Mouse (Mus musculus) heart, adult 9 months (tissue): ENCODE measurements around the gene Mroh8.

Experiments
- DNase-seq, 2 experiments: peaks; one replicate each; pipeline ENCODE4 v3.0.0; 2022; ENCODE audit warnings: low spot score in 2 of 2

Gene Mroh8

GRCm38 (mm10) chr2:157279416-157279800 is at the start of gene Mroh8:
Mroh8 (minus strand) TSS chr2:157279549.
- peak in 1 of 2 experiments; percentile 16 for DNase-seq

GRCm38 (mm10) chr2:157328570-157328969 is 49.2 kb upstream of the Mroh8 start:
- DNase-seq, result no peak

GRCm38 (mm10) chr2:157328106-157328505 is 48.8 kb upstream of the Mroh8 start:
- no peak for DNase-seq

GRCm38 (mm10) chr2:157325238-157325637 is 45.9 kb upstream of the Mroh8 start:
- no peak for DNase-seq

- no peak for DNase-seq
Observed at GRCm38 (mm10) chr2:157322029-157322766, 42.8 kb upstream of the Mroh8 start.

GRCm38 (mm10) chr2:157320886-157321285 is 41.5 kb upstream of the Mroh8 start:
- no peak for DNase-seq

- DNase-seq, result no peak
Observed at GRCm38 (mm10) chr2:157320135-157320534, 40.8 kb upstream of the Mroh8 start.

- DNase-seq, result no peak
Observed at GRCm38 (mm10) chr2:157317220-157317619, 37.9 kb upstream of the Mroh8 start.

- DNase-seq, result no peak
Observed at GRCm38 (mm10) chr2:157316358-157316933, 37.1 kb upstream of the Mroh8 start.

GRCm38 (mm10) chr2:157315486-157315885 is 36.1 kb upstream of the Mroh8 start:
- DNase-seq, result no peak

GRCm38 (mm10) chr2:157314310-157314709 is 35.0 kb upstream of the Mroh8 start:
- no peak for DNase-seq

GRCm38 (mm10) chr2:157313718-157314117 is 34.4 kb upstream of the Mroh8 start:
- no peak for DNase-seq

GRCm38 (mm10) chr2:157310963-157311637 is 31.8 kb upstream of the Mroh8 start:
- no peak for DNase-seq

- DNase-seq, result no peak
Observed at GRCm38 (mm10) chr2:157309611-157310010, 30.3 kb upstream of the Mroh8 start.

GRCm38 (mm10) chr2:157308273-157308917 is 29.0 kb upstream of the Mroh8 start:
- no peak for DNase-seq

GRCm38 (mm10) chr2:157307715-157308265 is 28.4 kb upstream of the Mroh8 start:
- no peak for DNase-seq

- no peak for DNase-seq
Observed at GRCm38 (mm10) chr2:157306091-157307032, 27.0 kb upstream of the Mroh8 start.

- no peak for DNase-seq
Observed at GRCm38 (mm10) chr2:157303096-157303495, 23.7 kb upstream of the Mroh8 start.

GRCm38 (mm10) chr2:157300051-157300450 is 20.7 kb upstream of the Mroh8 start:
- DNase-seq, result no peak

- DNase-seq, result no peak
Observed at GRCm38 (mm10) chr2:157296105-157296689, 16.8 kb upstream of the Mroh8 start.

GRCm38 (mm10) chr2:157292093-157292492 is 12.7 kb upstream of the Mroh8 start:
- peak in 1 of 2 experiments; percentile 53 for DNase-seq
